Mouse (Mus musculus): ENCODE data around the gene Fam89a. TPM values are rescaled to one million over a fixed set of nuclear protein-coding genes. Genes with fewer than 3 reads are reported as not detected.

Gene Fam89a
- polyA plus RNA-seq (2014; fragmentation: Illumina TruSeq; extraction: RNeasy Lipid Tissue Mini Kit (QIAGEN cat#74804); ENCODE audit: low read depth, low replicate concordance): 1.9 TPM

GRCm38 (mm10) chr8:124751709-124752173 lies at the start of gene Fam89a:
Gene Fam89a, minus strand, starts transcription at chr8:124751832.

GRCm38 (mm10) chr8:124792708-124793107 lies 41.1 kb upstream of the Fam89a start, which contains the start of gene Trim67:
Gene Trim67, plus strand, starts transcription at chr8:124793092.

GRCm38 (mm10) chr8:124721862-124722515 lies 29.6 kb downstream of the Fam89a start, which contains the start of the genes Ttc13 and Arv1:
Gene Ttc13, minus strand, starts transcription at chr8:124721983.
Gene Arv1, plus strand, starts transcription at chr8:124722139.

Other genes with a start within 250 kb of the Fam89a start
- gene Cog2, start 231.1 kb downstream of the Fam89a start, polyA plus RNA-seq (2014; fragmentation: Illumina TruSeq; extraction: RNeasy Lipid Tissue Mini Kit (QIAGEN cat#74804); ENCODE audit: low read depth, low replicate concordance): 17.8 TPM
- 5.2 TPM for gene Agt, start 182.1 kb downstream of the Fam89a start, polyA plus RNA-seq (2014; fragmentation: Illumina TruSeq; extraction: RNeasy Lipid Tissue Mini Kit (QIAGEN cat#74804); ENCODE audit: low read depth, low replicate concordance)
- gene Capn9, start 175.7 kb downstream of the Fam89a start, polyA plus RNA-seq (2014; fragmentation: Illumina TruSeq; extraction: RNeasy Lipid Tissue Mini Kit (QIAGEN cat#74804); ENCODE audit: low read depth, low replicate concordance): not detected
- 46.7 TPM for gene 2310022B05Rik, start 88.5 kb downstream of the Fam89a start, polyA plus RNA-seq (2014; fragmentation: Illumina TruSeq; extraction: RNeasy Lipid Tissue Mini Kit (QIAGEN cat#74804); ENCODE audit: low read depth, low replicate concordance)
- gene Ttc13, start 29.8 kb downstream of the Fam89a start, polyA plus RNA-seq (2014; fragmentation: Illumina TruSeq; extraction: RNeasy Lipid Tissue Mini Kit (QIAGEN cat#74804); ENCODE audit: low read depth, low replicate concordance): 16.0 TPM
- gene Arv1, start 29.7 kb downstream of the Fam89a start, polyA plus RNA-seq (2014; fragmentation: Illumina TruSeq; extraction: RNeasy Lipid Tissue Mini Kit (QIAGEN cat#74804); ENCODE audit: low read depth, low replicate concordance): 8.5 TPM
- 1.1 TPM for gene Trim67, start 41.3 kb upstream of the Fam89a start, polyA plus RNA-seq (2014; fragmentation: Illumina TruSeq; extraction: RNeasy Lipid Tissue Mini Kit (QIAGEN cat#74804); ENCODE audit: low read depth, low replicate concordance)
- gene Gnpat, start 111.2 kb upstream of the Fam89a start, polyA plus RNA-seq (2014; fragmentation: Illumina TruSeq; extraction: RNeasy Lipid Tissue Mini Kit (QIAGEN cat#74804); ENCODE audit: low read depth, low replicate concordance): 230 TPM
- gene 2810004N23Rik, start 111.3 kb upstream of the Fam89a start, polyA plus RNA-seq (2014; fragmentation: Illumina TruSeq; extraction: RNeasy Lipid Tissue Mini Kit (QIAGEN cat#74804); ENCODE audit: low read depth, low replicate concordance): 72.8 TPM
- gene Exoc8, start 145.9 kb upstream of the Fam89a start, polyA plus RNA-seq (2014; fragmentation: Illumina TruSeq; extraction: RNeasy Lipid Tissue Mini Kit (QIAGEN cat#74804); ENCODE audit: low read depth, low replicate concordance): 9.3 TPM
- gene Sprtn, start 146.1 kb upstream of the Fam89a start, polyA plus RNA-seq (2014; fragmentation: Illumina TruSeq; extraction: RNeasy Lipid Tissue Mini Kit (QIAGEN cat#74804); ENCODE audit: low read depth, low replicate concordance): 13.0 TPM
- 268 TPM for gene Egln1, start 197.5 kb upstream of the Fam89a start, polyA plus RNA-seq (2014; fragmentation: Illumina TruSeq; extraction: RNeasy Lipid Tissue Mini Kit (QIAGEN cat#74804); ENCODE audit: low read depth, low replicate concordance)

Data from heart, adult 10 weeks (tissue).